Mouse (Mus musculus) monocyte, adult 2 months (primary cell): Measurements from ENCODE around the gene Tmem242.

Experiments used
- DNase-seq, 2 experiments: peaks; one replicate each; pipeline ENCODE4 v3.0.0; 2022; ENCODE audit warnings: low spot score in 2 of 2, low read depth in 1 of 2

Gene Tmem242

GRCm38 (mm10) chr17:5418545-5418944 lies 21.5 kb downstream of the Tmem242 start, which contains the start of gene Ldhal6b:
Gene Ldhal6b, minus strand, starts transcription at chr17:5418767.
- DNase-seq, result no peak

- no peak for DNase-seq
Measured at GRCm38 (mm10) chr17:5416518-5416917, 23.5 kb downstream of the Tmem242 start.

GRCm38 (mm10) chr17:5414041-5414440 lies 26.0 kb downstream of the Tmem242 start:
- DNase-seq, result no peak

- DNase-seq, result no peak
Measured at GRCm38 (mm10) chr17:5413350-5413749, 26.7 kb downstream of the Tmem242 start.

- DNase-seq, result no peak
Measured at GRCm38 (mm10) chr17:5412740-5413139, 27.3 kb downstream of the Tmem242 start.

GRCm38 (mm10) chr17:5412301-5412700 lies 27.8 kb downstream of the Tmem242 start:
- DNase-seq, result no peak

- no peak for DNase-seq
Measured at GRCm38 (mm10) chr17:5411205-5411604, 28.9 kb downstream of the Tmem242 start.

GRCm38 (mm10) chr17:5410336-5410735 lies 29.7 kb downstream of the Tmem242 start:
- no peak for DNase-seq

GRCm38 (mm10) chr17:5407030-5407429 lies 33.0 kb downstream of the Tmem242 start:
- no peak for DNase-seq

GRCm38 (mm10) chr17:5406566-5406965 lies 33.5 kb downstream of the Tmem242 start:
- DNase-seq, result no peak

GRCm38 (mm10) chr17:5403885-5404284 lies 36.2 kb downstream of the Tmem242 start:
- no peak for DNase-seq

- DNase-seq, result peak; percentile 32 to 36
Measured at GRCm38 (mm10) chr17:5402624-5403023, 37.4 kb downstream of the Tmem242 start.

GRCm38 (mm10) chr17:5402069-5402468 lies 38.0 kb downstream of the Tmem242 start:
- DNase-seq, result peak in 1 of 2 experiments; percentile 31

GRCm38 (mm10) chr17:5401288-5401687 lies 38.8 kb downstream of the Tmem242 start:
- DNase-seq, result no peak

- no peak for DNase-seq
Measured at GRCm38 (mm10) chr17:5400435-5401090, 39.5 kb downstream of the Tmem242 start.

GRCm38 (mm10) chr17:5397148-5398007 lies 42.7 kb downstream of the Tmem242 start:
- DNase-seq, result peak; percentile 27 to 54

- no peak for DNase-seq
Measured at GRCm38 (mm10) chr17:5396213-5396612, 43.8 kb downstream of the Tmem242 start.

- no peak for DNase-seq
Measured at GRCm38 (mm10) chr17:5395454-5396205, 44.4 kb downstream of the Tmem242 start.

GRCm38 (mm10) chr17:5390682-5391081 lies 49.4 kb downstream of the Tmem242 start:
- no peak for DNase-seq

- no peak for DNase-seq
Measured at GRCm38 (mm10) chr17:5388351-5388750, 51.7 kb downstream of the Tmem242 start.

GRCm38 (mm10) chr17:5386885-5387545 lies 53.0 kb downstream of the Tmem242 start:
- DNase-seq, result no peak
